Comparison of ENCODE assay signal across 8 mouse cellular contexts in the genomic region with DNA sequence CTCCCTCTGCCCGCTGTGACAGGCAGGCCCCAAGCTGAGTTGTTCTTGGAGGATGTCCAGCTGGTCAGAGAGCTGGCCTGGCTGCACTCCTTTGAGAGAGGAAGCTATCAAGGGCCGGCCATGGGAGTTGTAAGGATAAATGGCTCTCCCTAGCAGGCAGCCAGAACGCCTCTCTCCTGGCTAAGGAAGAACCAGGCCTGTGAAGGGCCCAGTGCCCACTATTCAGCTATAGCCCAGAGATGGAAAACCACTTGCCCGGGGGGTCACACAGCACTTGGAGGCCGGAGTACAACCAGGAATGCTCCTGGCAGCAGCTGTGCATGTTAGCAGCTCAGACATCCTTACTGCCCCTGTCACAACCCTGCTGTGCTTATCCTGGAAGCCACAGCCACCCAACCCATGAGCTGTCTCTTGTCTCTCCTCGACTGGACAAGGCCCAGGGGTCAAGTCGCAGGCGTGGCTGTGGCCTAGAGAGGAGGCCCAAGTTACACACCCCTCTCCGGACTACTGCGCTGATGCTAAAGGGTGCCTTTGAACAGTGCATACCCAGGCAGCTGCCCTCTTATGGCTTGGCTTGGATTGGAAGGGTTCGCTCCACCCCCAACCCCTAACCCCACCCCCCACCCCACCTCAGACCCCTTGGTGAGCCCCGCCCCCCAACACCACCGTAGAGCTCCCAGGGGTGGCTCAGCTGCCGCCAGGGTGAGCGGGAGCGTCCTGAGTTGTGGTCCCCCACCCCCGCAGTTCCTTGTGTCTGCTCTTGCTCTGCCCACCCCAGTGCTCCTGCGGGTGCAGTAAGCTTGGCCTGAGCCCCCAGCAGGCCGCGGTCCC.
DNase-seq lines count a peak whose midpoint lies in the region; ATAC-seq lines count a peak whose summit lies in the region.

No protein-coding gene starts in this region.

- H3K36me3 ChIP-seq in embryonic facial prominence, embryonic 13.5 days = no peaks in the 10 kb centered on the region
- no peaks in the 10 kb centered on the region; the same call in 1 of the 2 replicates for H3K36me3 ChIP-seq in heart, embryonic 14.5 days (ENCODE audit: control insufficient read depth, insufficient read depth, low read length)
- H3K36me3 ChIP-seq in kidney, embryonic 16.5 days (ENCODE audit: insufficient read depth, low read length) = no peaks in the 10 kb centered on the region

- no peaks in the 10 kb centered on the region for H3K9me3 ChIP-seq in embryonic facial prominence, embryonic 13.5 days
- no peaks in the 10 kb centered on the region for H3K9me3 ChIP-seq in heart, embryonic 14.5 days (ENCODE audit: control insufficient read depth, low read length)
- H3K9me3 ChIP-seq in kidney, embryonic 16.5 days (ENCODE audit: low read length) = no peaks in the 10 kb centered on the region

- H3K4me3 ChIP-seq in embryonic facial prominence, embryonic 13.5 days = peak overlapping the region; percentile 25
- H3K4me3 ChIP-seq in heart, embryonic 14.5 days (ENCODE audit: control insufficient read depth in 1 of 2, insufficient read depth in 1 of 2, low read depth in 1 of 2, low read length in 2 of 2) = peak overlapping the region in 1 of 2 experiments; percentile 4; a peak in 1 of 4 replicates
- peak overlapping the region; percentile 21; the same call in 1 of the 2 replicates for H3K4me3 ChIP-seq in kidney, embryonic 16.5 days (ENCODE audit: low read length)

- no peak for ATAC-seq in embryonic facial prominence, embryonic 13.5 days (ENCODE audit: insufficient number of reproducible peaks, insufficient read depth, low FRiP score, low TSS enrichment, low read depth)
- ATAC-seq in heart, embryonic 14.5 days (ENCODE audit: insufficient number of reproducible peaks, insufficient read depth, low FRiP score, low read depth) = peak; percentile 36; the same call in 1 of the 2 replicates
- ATAC-seq in kidney, embryonic 16.5 days (ENCODE audit: low FRiP score, low TSS enrichment) = peak; percentile 40

- peak overlapping the region; percentile 55; the same call in 1 of the 2 replicates for H3K27ac ChIP-seq in embryonic facial prominence, embryonic 13.5 days
- peak overlapping the region; percentile 78 to 82 for H3K27ac ChIP-seq in heart, embryonic 14.5 days (replicated peaks in 1 of 2; ENCODE audit: control insufficient read depth in 1 of 2, insufficient read depth in 1 of 2, low read depth in 2 of 2, low read length in 2 of 2)
- peak overlapping the region; percentile 51 for H3K27ac ChIP-seq in kidney, embryonic 16.5 days (ENCODE audit: low read length)

- H3K4me2 ChIP-seq in embryonic facial prominence, embryonic 13.5 days = peak overlapping the region; percentile 59
- H3K4me2 ChIP-seq in heart, embryonic 14.5 days (ENCODE audit: low read length) = peak overlapping the region; percentile 58
- H3K4me2 ChIP-seq in kidney, embryonic 16.5 days (replicated peaks; ENCODE audit: low read depth, low read length) = peak overlapping the region; percentile 40

- 9% methylated on average over 19 of the region's 20 CpGs for WGBS in embryonic facial prominence, embryonic 13.5 days
- 7% methylated on average over 20 of the region's 20 CpGs for WGBS in heart, embryonic 14.5 days
- 12% methylated on average over 18 of the region's 20 CpGs for WGBS in kidney, embryonic 16.5 days

- peak; percentile 37 for DNase-seq in 3134 (ENCODE audit: extremely low read depth, insufficient read length, low spot score)
- DNase-seq in adrenal gland, adult 2 months = peak; percentile 89
- DNase-seq in lung, postnatal 4 days = peak; percentile 70 to 81
- peak; percentile 84 for DNase-seq in thymus, postnatal 25 days
- DNase-seq in ovary, adult 18-20 months (ENCODE audit: low spot score) = no peak

- H3K27me3 ChIP-seq in embryonic facial prominence, embryonic 13.5 days = no peaks in the 10 kb centered on the region
- no peaks in the 10 kb centered on the region for H3K27me3 ChIP-seq in heart, embryonic 14.5 days (ENCODE audit: control insufficient read depth, insufficient read depth, low read length)
- no peaks in the 10 kb centered on the region for H3K27me3 ChIP-seq in kidney, embryonic 16.5 days (ENCODE audit: insufficient read depth, low read length)

- peaks cover 77% of the 10 kb centered on the region for H3K4me1 ChIP-seq in embryonic facial prominence, embryonic 13.5 days
- H3K4me1 ChIP-seq in heart, embryonic 14.5 days (ENCODE audit: control insufficient read depth in 2 of 2, insufficient read depth in 2 of 2, low read length in 2 of 2) = peaks cover 42 to 83% of the 10 kb centered on the region in 2 experiments
- H3K4me1 ChIP-seq in kidney, embryonic 16.5 days (ENCODE audit: insufficient read depth, low read length) = peaks cover 73% of the 10 kb centered on the region

- peak overlapping the region; percentile 60 for H3K9ac ChIP-seq in embryonic facial prominence, embryonic 13.5 days
- H3K9ac ChIP-seq in heart, embryonic 14.5 days (ENCODE audit: low read length) = peak overlapping the region; percentile 60
- peak overlapping the region; percentile 46 for H3K9ac ChIP-seq in kidney, embryonic 16.5 days (replicated peaks; ENCODE audit: low read length)
